In the genomic region with DNA sequence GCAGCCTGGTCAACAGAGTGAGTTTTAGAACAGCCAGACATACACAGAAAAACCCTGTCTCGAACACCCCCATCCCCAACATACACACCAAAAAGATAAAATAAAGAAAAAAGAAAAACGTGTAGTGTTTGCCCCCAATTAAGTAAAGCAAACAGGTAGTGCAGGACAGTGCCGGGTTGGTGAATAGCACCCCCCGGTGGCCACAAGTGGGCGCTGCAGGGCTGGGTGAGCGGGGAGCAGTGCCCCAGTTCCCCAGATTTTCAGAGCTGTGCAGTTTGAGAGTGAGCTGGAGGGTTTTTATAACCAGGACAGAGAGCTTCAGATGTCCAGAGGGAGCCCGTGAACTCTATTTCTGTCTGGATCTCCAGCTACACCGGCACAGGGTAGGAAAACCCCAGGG, we compare ENCODE assay signal across 9 mouse cellular contexts. TPM values are rescaled to one million over a fixed set of nuclear protein-coding genes. Genes with fewer than 3 reads are reported as not detected.
DNase-seq lines count a peak whose midpoint lies in the region; ATAC-seq and TF ChIP-seq lines count a peak whose summit lies in the region.
"Had no signal": no experiment of that assay in that cellular context is flagged by ENCODE, and none has a peak within 500 bp of the region (broad histone marks: within the 10 kb centered on the region; RNA-seq: fewer than 3 reads in every experiment).

No protein-coding gene starts in this region.

- no peak overlapping the region for H3K9ac ChIP-seq in forebrain, postnatal 0 days
- no peak overlapping the region for H3K9ac ChIP-seq in forebrain, embryonic 16.5 days (replicated peaks; ENCODE audit: low read depth, low read length)
- no peak overlapping the region for H3K9ac ChIP-seq in liver, adult 2 months (ENCODE audit: low read depth, low read length)
- H3K9ac ChIP-seq in liver, embryonic 12.5 days: no peak overlapping the region
- no peak overlapping the region for H3K9ac ChIP-seq in liver, postnatal 0 days (replicated peaks)

- TF ChIP-seq POLR2A in liver, adult 2 months (IDR thresholded peaks at IDR 0.05; ENCODE audit: extremely low read depth, insufficient read depth, low read length): no peak

- 39% methylated on average over 8 of the region's 8 CpGs for WGBS in forebrain, postnatal 0 days
- WGBS in forebrain, embryonic 16.5 days: 35% methylated on average over 8 of the region's 8 CpGs
- 46% methylated on average over 8 of the region's 8 CpGs for WGBS in liver, adult 2 months
- WGBS in liver, embryonic 12.5 days (ENCODE audit: insufficient replicate concordance): 18% methylated on average over 8 of the region's 8 CpGs
- 25% methylated on average over 8 of the region's 8 CpGs for WGBS in liver, postnatal 0 days (ENCODE audit: insufficient replicate concordance)
- 31% methylated on average over 8 of the region's 8 CpGs for WGBS in forebrain, embryonic 10.5 days

- peak; percentile 59 for TF ChIP-seq CTCF in forebrain, postnatal 0 days (IDR thresholded peaks at IDR 0.05; ENCODE audit: low read depth)
- TF ChIP-seq CTCF in liver, adult 2 months (IDR thresholded peaks at IDR 0.05; ENCODE audit: low read depth, low read length): peak; percentile 76
- TF ChIP-seq CTCF in liver, postnatal 0 days (IDR thresholded peaks at IDR 0.05; ENCODE audit: low read depth): peak; percentile 70

- TF ChIP-seq EP300 in liver, postnatal 0 days (IDR thresholded peaks at IDR 0.05; ENCODE audit: low read depth): no peak

- no peaks in the 10 kb centered on the region for H3K4me1 ChIP-seq in forebrain, postnatal 0 days (ENCODE audit: insufficient read depth)
- peaks cover 7% of the 10 kb centered on the region for H3K4me1 ChIP-seq in forebrain, embryonic 16.5 days (replicated peaks; ENCODE audit: control insufficient read depth, insufficient read depth, low read length)
- H3K4me1 ChIP-seq in liver, adult 2 months (ENCODE audit: control insufficient read depth, insufficient read depth, low read length): peaks cover 9% of the 10 kb centered on the region
- no peaks in the 10 kb centered on the region for H3K4me1 ChIP-seq in liver, embryonic 12.5 days
- no peaks in the 10 kb centered on the region for H3K4me1 ChIP-seq in liver, postnatal 0 days (ENCODE audit: insufficient read depth)
- H3K4me1 ChIP-seq in forebrain, embryonic 10.5 days: peaks cover 24% of the 10 kb centered on the region

- no peak for DNase-seq in forebrain, postnatal 0 days
- DNase-seq in liver, adult 2 months (ENCODE audit: extremely low read depth, low read depth, low spot score): no peak
- DNase-seq in c-Kit-positive CD71-positive TER-119-positive erythroid progenitor cells, embryonic 14.5 days (ENCODE audit: low spot score): peak; percentile 14
- peak; percentile 62 for DNase-seq in liver, postnatal 0 days
- peak; percentile 77 for DNase-seq in thymus, postnatal 4 days
- DNase-seq in forebrain, embryonic 10.5 days (ENCODE audit: extremely low spot score, low spot score): no peak

- H3K4me2 ChIP-seq in forebrain, postnatal 0 days (ENCODE audit: low read depth): no peak overlapping the region
- H3K4me2 ChIP-seq in forebrain, embryonic 16.5 days (ENCODE audit: low read length): no peak overlapping the region
- H3K4me2 ChIP-seq in liver, embryonic 12.5 days: no peak overlapping the region
- no peak overlapping the region for H3K4me2 ChIP-seq in liver, postnatal 0 days (ENCODE audit: low read depth, low read length)

- H3K9me3 ChIP-seq in forebrain, postnatal 0 days (ENCODE audit: low read length): no peaks in the 10 kb centered on the region
- H3K9me3 ChIP-seq in forebrain, embryonic 16.5 days (ENCODE audit: control insufficient read depth, low read length): peaks cover 2% of the 10 kb centered on the region; the same call in 1 of the 2 replicates
- no peaks in the 10 kb centered on the region for H3K9me3 ChIP-seq in liver, embryonic 12.5 days (replicated peaks)
- H3K9me3 ChIP-seq in liver, postnatal 0 days (ENCODE audit: low read length): no peaks in the 10 kb centered on the region
- H3K9me3 ChIP-seq in forebrain, embryonic 10.5 days: no peaks in the 10 kb centered on the region

- H3K27me3 ChIP-seq in forebrain, postnatal 0 days (ENCODE audit: insufficient read depth, low read length): peaks cover 17% of the 10 kb centered on the region
- H3K27me3 ChIP-seq in forebrain, embryonic 16.5 days (replicated peaks; ENCODE audit: control insufficient read depth, insufficient read depth, low read length): peaks cover 28% of the 10 kb centered on the region
- no peaks in the 10 kb centered on the region for H3K27me3 ChIP-seq in liver, adult 2 months (ENCODE audit: control insufficient read depth, insufficient read depth, low read length)
- peaks cover 93% of the 10 kb centered on the region for H3K27me3 ChIP-seq in liver, embryonic 12.5 days (replicated peaks)
- peaks cover 44% of the 10 kb centered on the region; the same call in 1 of the 2 replicates for H3K27me3 ChIP-seq in liver, postnatal 0 days (ENCODE audit: insufficient read depth, low read length)
- H3K27me3 ChIP-seq in forebrain, embryonic 10.5 days (ENCODE audit: poor library complexity, severe bottlenecking): peaks cover 92% of the 10 kb centered on the region

- ATAC-seq in forebrain, postnatal 0 days: no peak
- ATAC-seq in forebrain, embryonic 16.5 days: no peak
- no peak for ATAC-seq in liver, embryonic 12.5 days
- ATAC-seq in liver, postnatal 0 days: no peak

- no peaks in the 10 kb centered on the region for H3K79me2 ChIP-seq in liver, adult 2 months (ENCODE audit: control insufficient read depth, insufficient read depth, low read length)

- H3K36me3 ChIP-seq in forebrain, postnatal 0 days (ENCODE audit: insufficient read depth): no peaks in the 10 kb centered on the region
- no peaks in the 10 kb centered on the region for H3K36me3 ChIP-seq in forebrain, embryonic 16.5 days (ENCODE audit: control insufficient read depth, insufficient read depth)
- H3K36me3 ChIP-seq in liver, adult 2 months (ENCODE audit: control insufficient read depth, insufficient read depth, low read length): no peaks in the 10 kb centered on the region
- no peaks in the 10 kb centered on the region for H3K36me3 ChIP-seq in liver, embryonic 12.5 days
- H3K36me3 ChIP-seq in liver, postnatal 0 days (replicated peaks; ENCODE audit: insufficient read depth, low read length): no peaks in the 10 kb centered on the region
- H3K36me3 ChIP-seq in forebrain, embryonic 10.5 days (replicated peaks): no peaks in the 10 kb centered on the region

- no peak overlapping the region for H3K27ac ChIP-seq in forebrain, postnatal 0 days (ENCODE audit: low read depth, low read length)
- no peak overlapping the region for H3K27ac ChIP-seq in forebrain, embryonic 16.5 days (ENCODE audit: low read length)
- no peak overlapping the region for H3K27ac ChIP-seq in liver, adult 2 months (replicated peaks; ENCODE audit: insufficient read depth, low read depth, low read length)
- H3K27ac ChIP-seq in liver, embryonic 12.5 days: no peak overlapping the region
- H3K27ac ChIP-seq in liver, postnatal 0 days (ENCODE audit: low read depth): no peak overlapping the region
- no peak overlapping the region for H3K27ac ChIP-seq in forebrain, embryonic 10.5 days

- H3K4me3 ChIP-seq in forebrain, postnatal 0 days (ENCODE audit: low read depth, low read length): no peak overlapping the region
- H3K4me3 ChIP-seq in forebrain, embryonic 16.5 days (replicated peaks; ENCODE audit: low read length): no peak overlapping the region
- H3K4me3 ChIP-seq in liver, adult 2 months (ENCODE audit: insufficient read depth, low read depth, low read length): no peak overlapping the region
- H3K4me3 ChIP-seq in liver, embryonic 12.5 days: no peak overlapping the region
- no peak overlapping the region for H3K4me3 ChIP-seq in liver, postnatal 0 days (ENCODE audit: low read depth, low read length)
- no peak overlapping the region for H3K4me3 ChIP-seq in forebrain, embryonic 10.5 days

RNA-seq across cellular contexts. Expression of a gene that starts 28.8 kb away (rescaled TPM):
- total RNA-seq in forebrain, postnatal 0 days (2014; rRNA removed): 4.5 and 11.9 TPM in 2 replicates
- 2.9 and 4.2 TPM in 2 replicates for polyA plus RNA-seq in forebrain, postnatal 0 days (2015; fragmentation: Nextera tagmentation; extraction: Ambion mirVana)
- 1.6 and 1.7 TPM in 2 replicates for polyA plus RNA-seq in forebrain, embryonic 16.5 days (2015; fragmentation: Nextera tagmentation; extraction: Ambion mirVana)
- 7.0 and 8.0 TPM in 2 replicates for total RNA-seq in liver, adult 2 months (2014; rRNA removed)
- 5.6 and 6.0 TPM in 2 replicates for polyA plus RNA-seq in liver, adult 2 months (2012; rRNA removed)
- 0.13 and 0.35 TPM in 2 replicates for polyA plus RNA-seq in liver, embryonic 12.5 days (2016; fragmentation: Nextera tagmentation; extraction: Ambion mirVana)
- 1.5 and 2.1 TPM in 2 replicates for polyA plus RNA-seq in liver, postnatal 0 days (2015; fragmentation: Nextera tagmentation; extraction: Ambion mirVana)
- polyA plus RNA-seq in forebrain, embryonic 10.5 days (2016; fragmentation: Nextera tagmentation; extraction: Ambion mirVana): 1.5 and 1.8 TPM in 2 replicates

RNA-seq across cellular contexts. Expression of a gene that starts 51.4 kb away (rescaled TPM):
- total RNA-seq in forebrain, postnatal 0 days (2014; rRNA removed): 6.0 and 8.6 TPM in 2 replicates
- 4.2 and 5.2 TPM in 2 replicates for polyA plus RNA-seq in forebrain, postnatal 0 days (2015; fragmentation: Nextera tagmentation; extraction: Ambion mirVana)
- polyA plus RNA-seq in forebrain, embryonic 16.5 days (2015; fragmentation: Nextera tagmentation; extraction: Ambion mirVana): 2.8 and 4.0 TPM in 2 replicates
- 0.37 and 1.2 TPM in 2 replicates for total RNA-seq in liver, adult 2 months (2014; rRNA removed)
- 4.6 and 5.3 TPM in 2 replicates for polyA plus RNA-seq in liver, adult 2 months (2012; rRNA removed)
- 0.13 and 0.24 TPM in 2 replicates for polyA plus RNA-seq in liver, embryonic 12.5 days (2016; fragmentation: Nextera tagmentation; extraction: Ambion mirVana)
- 0.13 and 0.20 TPM in 2 replicates for polyA plus RNA-seq in liver, postnatal 0 days (2015; fragmentation: Nextera tagmentation; extraction: Ambion mirVana)
- polyA plus RNA-seq in forebrain, embryonic 10.5 days (2016; fragmentation: Nextera tagmentation; extraction: Ambion mirVana): 0.80 and 0.84 TPM in 2 replicates
- polyA plus RNA-seq: heart, embryonic 14.5 days had no signal

Comparison
In these comparisons a context has a peak if more than half of its experiments do, and no peak if none do; other contexts are left out.
1. DNase-seq: peak in c-Kit-positive CD71-positive TER-119-positive erythroid progenitor cells, embryonic 14.5 days (single experiment), liver, postnatal 0 days (single experiment) and thymus, postnatal 4 days (single experiment); none in forebrain, postnatal 0 days (single experiment), liver, adult 2 months (single experiment) and forebrain, embryonic 10.5 days (single experiment).
2. Peak in every context shown above with its lines, with median percentiles within 50 percentile points of each other: CTCF ChIP-seq.